Mouse (Mus musculus) bone marrow, adult 2 months (tissue): ENCODE measurements around the gene Rras2.

Source experiments
- CTCF ChIP-seq: fragments of 200-500 bp; IDR thresholded peaks from 2 replicates; pipeline ENCODE4 v1.5.1; 2011; ENCODE audit warnings: low read length, control low read depth; ENCODE audit not compliant: control insufficient read depth, insufficient read depth
- POLR2A ChIP-seq: fragments of 200-500 bp; IDR thresholded peaks from 2 replicates; pipeline ENCODE4 v1.6.1; 2011; ENCODE audit warnings: low read depth, mild to moderate bottlenecking, control low read depth, low read length, borderline replicate concordance; ENCODE audit not compliant: control insufficient read depth

DNA sequence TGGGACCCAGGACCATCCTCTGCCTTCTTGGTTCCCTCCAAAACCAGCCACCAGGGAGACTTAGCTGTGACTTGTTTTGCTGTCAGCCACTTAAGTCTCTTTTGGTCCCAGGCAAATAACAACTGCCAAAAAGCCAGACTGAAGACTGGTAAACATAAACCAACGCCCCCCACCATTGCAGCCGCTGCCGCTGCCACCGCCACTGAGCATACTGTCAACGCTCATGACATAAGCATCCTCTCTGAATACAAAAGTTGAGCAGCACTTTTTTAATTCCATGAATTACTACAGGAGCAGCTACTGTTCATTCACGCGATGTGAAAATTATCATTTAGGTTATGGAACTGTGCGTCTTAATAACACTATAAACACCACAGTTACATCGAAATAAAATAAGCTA, 1.6 kb downstream of the Rras2 start:
- no peak for TF ChIP-seq POLR2A
- no peak for TF ChIP-seq CTCF
